Mouse (Mus musculus) liver, embryonic 16.5 days (tissue): ENCODE results near the gene Taf6l. TPM values are rescaled to one million over a fixed set of nuclear protein-coding genes. Genes with fewer than 3 reads are reported as not detected.

Source experiments
- ATAC-seq: fragments of 200-750 bp; cut with Nextera tagmentation; 2 replicates; pipeline ENCODE4 v1.8.0; 2017; ENCODE audit warnings: low read depth, mild to moderate bottlenecking, moderate number of reproducible peaks, moderate library complexity
- H3K27ac ChIP-seq: fragments of 300-500 bp; sonication (generic); 2 replicates; pipeline ENCODE4 v1.5.1; 2014; ENCODE audit warnings: mild to moderate bottlenecking, low read length
- H3K27me3 ChIP-seq: fragments of 300-500 bp; sonication (generic); 2 replicates; pipeline ENCODE4 v1.6.1; 2014; ENCODE audit warnings: low read depth, low read length, mixed read lengths; ENCODE audit not compliant: control insufficient read depth, insufficient read depth
- H3K36me3 ChIP-seq: fragments of 300-500 bp; sonication (generic); 2 replicates; pipeline ENCODE4 v1.6.1; 2014; ENCODE audit warnings: mild to moderate bottlenecking; ENCODE audit not compliant: control insufficient read depth, insufficient read depth
- H3K4me1 ChIP-seq: fragments of 300-500 bp; sonication (generic); 2 replicates; pipeline ENCODE4 v1.6.1; 2014; ENCODE audit warnings: low read depth, low read length, mixed read lengths; ENCODE audit not compliant: control insufficient read depth
- H3K4me2 ChIP-seq: fragments of 300-500 bp; sonication (generic); 2 replicates; pipeline ENCODE4 v1.6.1; 2014; ENCODE audit warnings: low read depth, low read length, mixed read lengths
- H3K4me3 ChIP-seq: fragments of 300-500 bp; sonication (generic); 2 replicates; pipeline ENCODE4 v1.5.1; 2014; ENCODE audit warnings: low read depth, mild to moderate bottlenecking, low read length
- H3K9ac ChIP-seq: fragments of 300-500 bp; sonication (generic); 2 replicates; pipeline ENCODE4 v1.6.1; 2014; ENCODE audit warnings: low read depth, low read length
- H3K9me3 ChIP-seq: fragments of 300-500 bp; sonication (generic); replicated peaks from 2 replicates; pipeline ENCODE4 v1.6.1; 2016; ENCODE audit warnings: low read length; ENCODE audit not compliant: control insufficient read depth
- WGBS: fragments of 180-500 bp; shearing (Covaris S2); extraction: QIAGEN DNeasy Blood & Tissue Kit; methylation state at CpG from one replicate; pipeline ENCODE4 v1.1.7; 2014; ENCODE audit not compliant: insufficient replicate concordance; 5-methylcytosine and 5-hydroxymethylcytosine counted together
- polyA plus RNA-seq: library from polyadenylated mRNA; unstranded; fragments of >200 nt; fragmentation: Nextera tagmentation; extraction: Ambion mirVana; gene quantifications from 2 replicates; pipeline ENCODE4 v1.2.1, GENCODE M21; 2015

Taf6l gene
- polyA plus RNA-seq, 1 experiment from 2014 or later: 10.0 TPM

DNA sequence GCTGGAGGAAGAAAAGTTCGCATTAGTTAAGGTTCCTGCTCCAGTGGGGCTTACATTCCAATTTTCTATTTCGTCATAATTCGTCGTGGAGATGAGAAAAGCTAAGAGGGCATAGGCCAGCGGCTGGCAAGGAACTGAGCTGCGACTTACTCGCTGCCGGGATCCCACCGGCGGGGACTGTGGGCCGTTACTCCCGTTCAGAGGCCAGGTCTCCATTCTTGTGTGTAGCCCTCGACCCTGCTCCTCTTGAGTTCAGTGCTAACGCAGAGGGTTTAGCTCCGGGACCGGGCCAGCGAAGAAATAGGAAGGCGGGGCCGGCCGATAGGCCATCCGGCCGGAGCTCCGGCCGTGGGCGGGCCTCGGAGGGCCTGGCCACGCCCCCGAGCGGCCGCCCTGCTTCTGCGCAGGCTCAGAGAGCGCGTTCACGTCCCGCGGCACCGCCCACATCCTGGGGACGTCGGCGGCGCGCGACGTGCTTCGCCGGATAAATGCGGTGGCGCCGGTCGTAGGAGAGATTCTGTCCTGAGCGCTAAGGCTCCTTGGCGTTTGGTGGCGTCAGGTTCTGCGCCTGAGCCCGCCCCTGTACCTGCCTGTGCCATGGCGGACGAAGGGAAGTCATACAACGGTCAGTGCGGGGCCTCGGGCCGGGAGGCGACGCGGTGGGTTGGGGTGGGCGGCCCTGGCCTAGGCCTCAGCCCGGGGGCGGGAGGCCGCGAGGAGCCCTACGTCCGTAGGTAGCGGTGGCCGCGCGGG is 29.4 kb downstream of the Taf6l start, which contains the start of gene Nxf1:
Nxf1 (plus strand) TSS at position 439 of the 753 bp plus-strand sequence.
- Histone ChIP-seq H3K4me3 (peak within 1 kb of the TSS; percentile 98), H3K36me3 (peaks cover 29% of the 10 kb centered on the region), H3K4me2 (peak within 1 kb of the TSS; percentile 80), H3K27me3 (no peaks in the 10 kb centered on the region), H3K4me1 (peaks cover 25% of the 10 kb centered on the region), H3K9ac (peak within 1 kb of the TSS; percentile 99), H3K9me3 (no peaks in the 10 kb centered on the region), H3K27ac (peak within 1 kb of the TSS; percentile 95)
- under 1% methylated on average over 75 of the region's 75 CpGs for WGBS
- peak; percentile 95 for ATAC-seq

DNA sequence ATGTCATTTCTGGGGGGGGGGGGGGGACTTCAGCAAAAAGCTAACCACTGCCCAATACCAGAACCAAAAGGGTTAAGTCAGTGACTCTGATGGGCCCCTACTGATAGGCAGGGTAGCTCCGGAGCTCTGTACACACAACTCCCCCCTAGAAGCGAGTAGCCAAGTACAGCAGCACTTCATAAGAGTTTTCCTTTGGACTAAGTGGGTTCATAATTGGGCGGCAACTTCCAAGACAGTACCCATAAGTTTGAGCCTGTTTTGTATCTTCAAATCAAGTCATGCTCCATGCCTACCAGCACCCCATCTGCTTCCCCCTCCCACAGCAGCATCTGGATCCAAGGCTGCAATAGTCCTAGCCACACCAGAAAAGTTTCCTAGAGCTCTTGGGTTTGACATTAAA is 30.6 kb downstream of the Taf6l start:
- H3K4me2 ChIP-seq: peak overlapping the region; percentile 80
- H3K27ac ChIP-seq: peak overlapping the region; percentile 95; the same call in 1 of the 2 replicates
- H3K9me3 ChIP-seq: no peaks in the 10 kb centered on the region
- peak overlapping the region; percentile 90 for H3K9ac ChIP-seq
- H3K27me3 ChIP-seq: no peaks in the 10 kb centered on the region
- H3K4me1 ChIP-seq: peaks cover 25% of the 10 kb centered on the region
- H3K4me3 ChIP-seq: peak overlapping the region; percentile 98
- 30% methylated on average over 3 of the region's 3 CpGs for WGBS
- ATAC-seq: no peak
- H3K36me3 ChIP-seq: peaks cover 39% of the 10 kb centered on the region

DNA sequence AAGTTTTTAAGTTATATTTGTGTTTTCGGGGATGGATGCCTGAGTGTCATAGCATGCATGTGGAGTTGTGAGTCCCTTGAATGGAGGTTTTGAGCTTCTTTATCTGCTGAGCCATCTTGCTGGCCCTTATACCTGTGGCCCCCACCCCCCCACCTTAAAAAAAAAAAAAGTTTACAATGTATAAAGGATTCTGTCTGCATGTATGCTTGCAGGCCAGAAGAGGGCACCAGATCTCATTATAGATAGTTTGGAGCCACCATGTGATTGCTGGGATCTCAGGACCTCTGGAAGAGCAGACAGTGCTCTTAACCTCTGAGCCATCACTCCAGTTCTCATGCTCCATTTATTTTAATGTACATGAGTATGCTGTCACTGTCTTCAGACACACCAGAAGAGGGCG is 38.8 kb downstream of the Taf6l start:
- Histone ChIP-seq H3K9me3 (no peaks in the 10 kb centered on the region), H3K36me3 (peaks cover 79% of the 10 kb centered on the region)

DNA sequence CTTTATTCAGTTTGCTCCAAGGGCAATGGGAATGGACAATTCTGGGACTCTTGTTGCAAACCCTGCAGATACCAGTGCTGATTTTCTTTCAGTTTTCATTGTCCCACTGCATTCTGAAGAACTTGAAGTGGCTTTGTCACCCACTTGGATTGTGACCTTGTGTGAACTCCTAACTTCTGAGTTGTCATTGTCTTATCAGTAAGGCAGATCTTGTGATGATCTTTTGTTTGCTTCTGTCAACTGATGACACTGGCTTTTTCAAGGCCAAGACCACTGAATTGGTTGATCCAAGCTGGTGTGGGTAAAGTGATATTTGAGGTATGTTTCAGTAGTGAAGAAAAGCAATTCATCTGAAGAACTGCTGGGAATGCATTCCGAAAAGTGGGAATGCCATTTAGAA is 40.8 kb downstream of the Taf6l start:
- no peaks in the 10 kb centered on the region for H3K9me3 ChIP-seq
- no peak overlapping the region for H3K4me3 ChIP-seq
- no peaks in the 10 kb centered on the region for H3K27me3 ChIP-seq
- WGBS: 81% methylated on average over 1 of the region's 1 CpGs
- H3K4me2 ChIP-seq: no peak overlapping the region
- no peak overlapping the region for H3K27ac ChIP-seq
- ATAC-seq: no peak
- peaks cover 63% of the 10 kb centered on the region for H3K36me3 ChIP-seq
- H3K9ac ChIP-seq: no peak overlapping the region
- H3K4me1 ChIP-seq: peaks cover 16% of the 10 kb centered on the region

More for the DNA sequence above, 38.8 kb downstream of the Taf6l start:
- no peaks in the 10 kb centered on the region for H3K27me3 ChIP-seq
- no peak for ATAC-seq
- H3K9ac ChIP-seq: no peak overlapping the region
- no peak overlapping the region for H3K4me3 ChIP-seq
- 63% methylated on average over 2 of the region's 2 CpGs for WGBS
- H3K4me2 ChIP-seq: no peak overlapping the region
- no peak overlapping the region for H3K27ac ChIP-seq
- peaks cover 9% of the 10 kb centered on the region for H3K4me1 ChIP-seq

DNA sequence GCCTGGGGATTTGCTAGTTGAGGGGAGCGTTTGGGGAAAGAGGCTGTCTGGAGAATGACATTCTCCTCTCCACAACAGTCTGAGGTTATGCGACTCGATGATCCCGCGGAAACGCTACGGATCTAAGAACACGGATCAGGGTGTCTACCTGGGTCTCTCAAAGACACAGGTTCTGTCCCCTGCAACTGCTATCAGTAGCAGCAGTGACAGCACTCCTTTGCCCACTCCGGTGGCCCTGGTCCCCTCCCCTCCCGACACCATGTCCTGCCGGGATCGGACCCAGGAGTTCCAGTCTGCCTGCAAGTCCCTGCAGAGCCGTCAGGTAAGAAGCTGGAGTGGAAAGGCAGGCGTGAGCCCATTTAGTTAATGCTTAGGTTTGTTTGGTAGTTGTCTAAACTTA is 44.0 kb downstream of the Taf6l start:
- Histone ChIP-seq H3K9me3 (no peaks in the 10 kb centered on the region), H3K27me3 (no peaks in the 10 kb centered on the region), H3K36me3 (peaks cover 43% of the 10 kb centered on the region), H3K4me2 (peak overlapping the region; percentile 90), H3K27ac (peak overlapping the region; percentile 95), H3K4me3 (peak overlapping the region; percentile 87), H3K4me1 (peaks cover 16% of the 10 kb centered on the region), H3K9ac (peak overlapping the region; percentile 94)
- WGBS: 6% methylated on average over 14 of the region's 14 CpGs
- ATAC-seq: no peak

DNA sequence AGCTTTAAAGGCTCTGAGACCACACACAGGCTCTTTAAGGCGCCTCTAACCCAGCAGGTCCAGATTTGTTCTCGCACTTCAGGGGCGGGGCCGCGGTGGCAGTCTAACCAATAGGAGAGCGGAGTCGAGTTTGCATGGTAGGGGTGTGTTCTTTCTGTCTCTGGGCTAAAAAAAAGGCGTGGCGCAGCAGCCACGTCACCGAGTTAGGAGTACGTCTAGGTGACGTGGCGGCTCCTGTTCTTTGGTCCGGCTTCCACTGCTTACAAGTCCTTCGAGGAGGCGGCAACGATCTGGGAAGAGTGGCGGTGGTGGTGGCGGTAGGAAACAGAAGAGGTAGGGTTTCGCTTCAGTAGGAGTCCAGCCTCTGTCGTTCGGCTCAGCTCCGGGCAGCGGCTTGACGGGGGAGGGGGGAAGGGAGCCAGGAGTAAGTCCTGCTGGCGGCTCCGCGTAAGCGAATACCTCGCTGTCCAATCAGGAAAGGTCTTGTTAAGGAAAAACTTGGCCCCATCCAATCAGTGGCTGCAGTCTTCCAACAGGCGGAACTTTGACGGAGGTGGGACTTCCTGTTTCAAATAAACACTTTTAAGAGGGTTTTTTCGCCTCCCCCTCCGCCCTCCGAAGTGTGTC is 44.9 kb downstream of the Taf6l start, which contains the start of gene Stx5a:
Stx5a (plus strand) TSS at position 171 of the 627 bp plus-strand sequence.
- H3K4me1 ChIP-seq: peaks cover 16% of the 10 kb centered on the region
- H3K9me3 ChIP-seq: no peaks in the 10 kb centered on the region
- peak within 1 kb of the TSS; percentile 94 for H3K9ac ChIP-seq
- H3K4me2 ChIP-seq: peak within 1 kb of the TSS; percentile 90
- ATAC-seq: peak; percentile 97
- peaks cover 37% of the 10 kb centered on the region for H3K36me3 ChIP-seq
- peak within 1 kb of the TSS; percentile 87 for H3K4me3 ChIP-seq
- H3K27ac ChIP-seq: peak within 1 kb of the TSS; percentile 95
- WGBS: under 1% methylated on average over 36 of the region's 36 CpGs
- H3K27me3 ChIP-seq: no peaks in the 10 kb centered on the region

DNA sequence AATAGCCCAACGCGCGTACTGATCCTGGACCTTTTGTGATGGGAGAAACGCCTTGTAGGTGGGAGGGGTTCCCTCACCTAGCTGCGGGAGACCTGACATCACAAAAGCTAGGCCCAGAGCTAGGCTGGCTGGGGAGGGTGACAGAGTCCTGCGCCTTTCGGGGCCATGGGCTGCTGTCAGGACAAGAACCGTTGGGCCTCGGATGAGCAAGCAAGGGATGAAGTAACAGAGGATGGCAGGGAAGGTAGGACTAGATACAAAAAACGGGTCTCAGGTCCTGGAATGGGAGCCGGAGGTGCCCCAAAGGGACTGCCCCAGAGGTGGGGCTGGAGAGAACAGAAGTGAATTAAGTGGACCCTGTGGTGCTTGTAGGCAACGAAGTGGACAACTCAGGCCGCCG is 45.6 kb downstream of the Taf6l start, which contains the start of gene 1700092M07Rik:
1700092M07Rik (plus strand) TSS at position 116 of the 400 bp plus-strand sequence.
- peak within 1 kb of the TSS; percentile 62 for H3K4me2 ChIP-seq
- no peaks in the 10 kb centered on the region for H3K9me3 ChIP-seq
- H3K27me3 ChIP-seq: no peaks in the 10 kb centered on the region
- 73% methylated on average over 14 of the region's 14 CpGs for WGBS
- ATAC-seq: no peak
- H3K36me3 ChIP-seq: peaks cover 29% of the 10 kb centered on the region
- H3K4me3 ChIP-seq: peak within 1 kb of the TSS; percentile 87
- H3K9ac ChIP-seq: peak within 1 kb of the TSS; percentile 94
- peaks cover 19% of the 10 kb centered on the region for H3K4me1 ChIP-seq
- peak within 1 kb of the TSS; percentile 95 for H3K27ac ChIP-seq

DNA sequence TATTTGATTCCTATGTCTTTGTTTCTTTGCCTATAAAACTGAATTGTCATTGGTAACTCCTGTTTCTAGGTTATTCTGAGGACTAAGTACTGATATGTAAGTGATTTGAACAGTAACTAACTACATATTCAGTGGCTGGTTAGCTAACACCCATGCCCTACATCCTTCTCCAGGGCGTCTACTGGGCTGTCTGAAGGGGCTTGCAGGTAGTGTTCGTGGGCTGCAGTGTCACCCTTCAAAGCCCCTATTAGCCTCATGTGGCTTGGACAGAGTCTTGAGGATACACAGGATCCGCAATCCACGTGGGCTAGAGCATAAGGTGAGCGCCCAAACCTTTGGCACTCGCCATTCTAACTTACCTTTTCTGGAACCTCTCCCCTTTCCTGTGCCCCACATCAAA is 46.6 kb downstream of the Taf6l start:
- Histone ChIP-seq H3K9ac (no peak overlapping the region), H3K27ac (no peak overlapping the region), H3K4me2 (no peak overlapping the region), H3K4me1 (peaks cover 25% of the 10 kb centered on the region), H3K36me3 (peaks cover 23% of the 10 kb centered on the region), H3K27me3 (no peaks in the 10 kb centered on the region), H3K4me3 (no peak overlapping the region), H3K9me3 (no peaks in the 10 kb centered on the region)
- WGBS: 76% methylated on average over 6 of the region's 6 CpGs
- no peak for ATAC-seq

DNA sequence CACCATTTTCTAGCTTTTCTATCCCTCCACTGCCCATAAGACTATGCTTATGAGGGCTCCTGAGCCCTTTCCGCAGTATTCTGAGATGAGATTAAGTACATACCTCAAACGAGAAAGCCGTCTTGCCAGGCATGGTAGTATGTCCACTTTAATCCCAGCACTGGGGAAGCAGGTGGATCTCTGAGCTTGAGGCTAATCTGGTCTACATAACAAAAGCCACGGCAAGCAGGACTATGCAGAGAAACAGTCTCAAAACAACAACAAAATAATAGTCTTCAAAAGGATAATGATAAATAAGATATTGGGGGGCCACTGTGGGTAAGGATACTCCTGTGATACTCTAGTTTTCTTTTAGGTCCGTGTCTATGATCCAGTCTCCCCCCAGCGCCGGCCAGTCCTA is 47.3 kb downstream of the Taf6l start:
- H3K9me3 ChIP-seq: no peaks in the 10 kb centered on the region
- ATAC-seq: no peak
- no peak overlapping the region for H3K4me3 ChIP-seq
- H3K27ac ChIP-seq: no peak overlapping the region
- 83% methylated on average over 7 of the region's 7 CpGs for WGBS
- H3K9ac ChIP-seq: no peak overlapping the region
- H3K36me3 ChIP-seq: peaks cover 20% of the 10 kb centered on the region
- H3K4me1 ChIP-seq: peaks cover 25% of the 10 kb centered on the region
- H3K27me3 ChIP-seq: no peaks in the 10 kb centered on the region
- no peak overlapping the region for H3K4me2 ChIP-seq
